Mouse (Mus musculus) CD4-positive naive resting alpha-beta T cell, adult 76 days (primary cell): ENCODE measurements around the gene Kif1bp. TPM values are rescaled to one million over a fixed set of nuclear protein-coding genes. Genes with fewer than 3 reads are reported as not detected.

Source experiments
- total RNA-seq: library from RNA; stranded (reverse); gene quantifications from one replicate; pipeline ENCODE4 v1.2.4, GENCODE M21; 2023

Kif1bp gene
- total RNA-seq = 18.2 TPM

DNA sequence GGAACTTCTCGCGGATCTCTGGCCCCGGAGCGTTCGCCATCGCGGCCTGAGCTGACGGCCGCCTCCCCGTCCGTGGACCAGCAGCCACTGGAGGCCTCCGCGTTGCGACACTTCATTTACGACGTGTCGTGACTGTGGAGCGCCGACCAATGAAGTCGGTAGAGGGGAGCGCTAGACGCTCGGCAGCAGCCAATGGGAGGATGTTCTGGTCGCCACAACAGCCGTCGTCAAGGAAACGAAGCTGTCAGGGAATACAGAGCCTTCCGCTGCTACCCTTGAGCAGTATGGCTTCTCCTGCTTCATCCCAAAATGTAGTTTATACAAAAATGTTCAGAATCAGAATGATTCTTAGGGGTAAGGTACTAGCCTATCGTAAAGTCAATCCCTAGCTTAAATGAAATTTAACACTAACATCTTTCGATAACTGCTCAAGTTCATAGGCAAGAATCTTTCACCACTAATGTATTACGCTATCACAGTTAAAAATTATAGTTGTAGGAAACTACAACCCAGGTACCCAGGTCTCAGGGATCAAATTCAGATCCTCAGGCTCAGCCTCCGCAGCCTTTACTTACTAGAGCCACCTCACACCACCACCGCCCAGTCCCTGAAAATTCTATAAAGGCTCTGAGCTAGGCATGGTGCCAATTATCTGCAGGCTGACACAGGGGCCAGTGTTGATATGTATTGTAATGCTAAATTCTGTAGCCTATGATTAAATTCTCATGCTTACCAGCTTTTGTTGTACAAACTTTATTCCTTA lies at the start of gene Kif1bp:
TSS of gene Kif1bp (minus strand) at position 120 of the 763 bp plus-strand sequence.

DNA sequence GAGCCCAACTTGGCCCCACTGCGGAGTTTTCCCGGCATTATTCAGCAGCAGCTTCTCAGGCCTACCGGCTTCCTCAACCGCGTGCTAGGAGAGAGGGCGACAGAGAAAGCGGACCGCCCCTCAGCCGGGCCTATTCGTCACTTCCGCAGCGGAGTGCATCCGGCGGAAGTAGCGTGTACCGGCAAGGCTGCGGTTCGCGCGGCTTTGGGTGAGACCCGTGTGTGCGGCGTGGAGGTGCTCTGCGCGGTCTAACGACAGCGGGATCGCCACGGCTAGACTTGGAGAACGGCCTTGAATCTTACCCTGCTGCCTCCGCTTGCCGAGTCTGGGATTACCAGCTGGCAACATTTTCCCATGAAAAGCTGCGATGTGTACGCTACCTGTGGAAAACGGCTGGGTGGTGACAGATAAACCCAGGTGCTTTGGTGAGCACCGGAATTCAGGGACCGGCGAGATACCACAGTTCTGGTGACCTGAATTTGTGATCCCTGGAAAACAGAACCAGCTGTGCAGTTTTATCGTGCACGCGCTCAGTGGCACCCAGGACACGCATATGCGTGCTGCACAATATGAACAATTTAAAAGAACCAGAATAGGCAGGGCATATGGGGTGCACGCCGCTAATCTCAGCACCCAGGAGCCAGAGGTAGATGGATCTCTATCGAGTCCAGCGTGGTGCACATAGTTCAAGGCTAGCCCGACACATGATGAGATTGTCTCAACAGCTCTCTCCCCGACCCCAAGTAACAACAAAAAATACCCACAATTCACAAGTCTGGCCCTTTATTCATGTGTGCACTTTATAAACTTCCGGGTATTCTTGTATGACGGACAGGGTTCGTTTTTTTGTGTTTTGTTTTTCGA lies 24.2 kb upstream of the Kif1bp start, which contains the start of gene Ddx21:
TSS of gene Ddx21 (minus strand) at position 105 of the 864 bp plus-strand sequence.

DNA sequence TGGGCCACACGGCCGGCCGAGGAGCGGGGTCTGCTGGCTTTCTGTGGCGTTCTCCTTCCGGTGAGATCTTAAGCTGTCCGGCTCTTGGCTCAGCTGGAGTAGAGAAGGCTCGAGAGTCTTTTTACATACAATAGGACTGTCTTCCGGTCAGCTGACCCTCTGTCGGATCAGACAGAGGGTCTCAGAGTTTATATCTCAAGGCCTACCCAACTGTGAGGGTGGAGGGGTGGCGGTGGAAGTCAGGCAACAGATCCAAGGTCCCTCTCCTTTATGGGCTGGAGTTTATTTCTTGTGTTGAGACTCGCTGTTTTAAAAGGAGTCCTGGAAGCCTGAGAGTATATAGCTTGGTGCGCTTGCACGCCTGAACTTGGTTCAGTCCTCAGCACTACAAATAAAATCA lies 50.9 kb downstream of the Kif1bp start, which contains the start of gene Srgn:
TSS of gene Srgn (minus strand) at position 101 of the 400 bp plus-strand sequence.

Other genes with a start within 250 kb of the Kif1bp start
- gene Hk1, start 198.5 kb downstream of the Kif1bp start, total RNA-seq = 64.6 TPM
- gene Hkdc1, start 156.0 kb downstream of the Kif1bp start, total RNA-seq = not detected
- gene 4930507D05Rik, start 129.0 kb downstream of the Kif1bp start, total RNA-seq = 0.29 TPM
- gene Supv3l1, start 128.7 kb downstream of the Kif1bp start, total RNA-seq = 26.7 TPM
- 26.4 TPM for gene Vps26a, start 91.7 kb downstream of the Kif1bp start, total RNA-seq
- gene Srgn, start 51.0 kb downstream of the Kif1bp start, total RNA-seq = 481 TPM
- gene Ddx21, start 23.8 kb upstream of the Kif1bp start, total RNA-seq = 159 TPM
- gene Ddx50, start 72.8 kb upstream of the Kif1bp start, total RNA-seq = 157 TPM
- gene Stox1, start 147.7 kb upstream of the Kif1bp start, total RNA-seq = 0.21 TPM
- gene Ccar1, start 213.8 kb upstream of the Kif1bp start, total RNA-seq = 130 TPM